Mouse (Mus musculus) stomach, postnatal 0 days (tissue): ENCODE results near the gene Bid. TPM values are rescaled to one million over a fixed set of nuclear protein-coding genes. Genes with fewer than 3 reads are reported as not detected.
"Not testable (repeated sequence)": the region's sequence is repeated elsewhere in the genome, so short reads cannot be mapped to it uniquely, and the experiment has no call there.

Experiments
- ATAC-seq: fragments of 200-750 bp; cut with Nextera tagmentation; 2 replicates; pipeline ENCODE4 v1.8.0; 2017; ENCODE audit not compliant: low FRiP score, low TSS enrichment
- DNase-seq: peaks from one replicate; pipeline ENCODE4 v3.0.0-alpha.2; 2016; ENCODE audit warnings: low spot score
- H3K27ac ChIP-seq: fragments of 300-500 bp; sonication (generic); replicated peaks from 2 replicates; pipeline ENCODE4 v1.5.1; 2014; ENCODE audit warnings: mild to moderate bottlenecking, control low read depth
- H3K27me3 ChIP-seq: fragments of 300-500 bp; sonication (generic); 2 replicates; pipeline ENCODE4 v1.6.1; 2014; ENCODE audit warnings: low read length; ENCODE audit not compliant: control insufficient read depth, insufficient read depth
- H3K36me3 ChIP-seq: fragments of 300-500 bp; sonication (generic); 2 replicates; pipeline ENCODE4 v1.6.1; 2014; ENCODE audit warnings: low read length, mixed read lengths; ENCODE audit not compliant: control insufficient read depth, insufficient read depth
- H3K4me1 ChIP-seq: fragments of 300-500 bp; sonication (generic); replicated peaks from 2 replicates; pipeline ENCODE4 v1.6.1; 2014; ENCODE audit warnings: antibody characterized with exemption; ENCODE audit not compliant: control insufficient read depth, insufficient read depth
- H3K4me2 ChIP-seq: fragments of 300-500 bp; sonication (generic); replicated peaks from 2 replicates; pipeline ENCODE4 v1.6.1; 2014; ENCODE audit warnings: low read depth, mild to moderate bottlenecking, control low read depth, moderate library complexity
- H3K4me3 ChIP-seq: fragments of 300-500 bp; sonication (generic); 2 replicates; pipeline ENCODE4 v1.5.1; 2014; ENCODE audit warnings: low read depth, low read length, control low read depth
- H3K9ac ChIP-seq: fragments of 300-500 bp; sonication (generic); 2 replicates; pipeline ENCODE4 v1.6.1; 2014; ENCODE audit warnings: mild to moderate bottlenecking, low read length, control low read depth, mixed read lengths
- H3K9me3 ChIP-seq: fragments of 300-500 bp; sonication (generic); 2 replicates; pipeline ENCODE4 v1.6.1; 2016; ENCODE audit warnings: low read length; ENCODE audit not compliant: control insufficient read depth
- CTCF ChIP-seq: IDR thresholded peaks from 2 replicates; pipeline ENCODE4 v1.5.1; 2016; ENCODE audit warnings: antibody characterized with exemption, low read depth, mild to moderate bottlenecking, moderate library complexity
- EP300 ChIP-seq: optimal IDR thresholded peaks from 2 replicates; pipeline ENCODE3; 2016; ENCODE audit warnings: antibody characterized with exemption
- WGBS: fragments of 180-500 bp; shearing (Covaris S2); extraction: QIAGEN DNeasy Blood & Tissue Kit; methylation state at CpG from one replicate; pipeline ENCODE4 v1.1.7; 2014; 5-methylcytosine and 5-hydroxymethylcytosine counted together
- polyA plus RNA-seq: library from polyadenylated mRNA; unstranded; fragments of >200 nt; fragmentation: Nextera tagmentation; extraction: Ambion mirVana; gene quantifications from 2 replicates; pipeline ENCODE4 v1.2.1, GENCODE M21; 2015

Bid gene
- polyA plus RNA-seq, 1 experiment from 2014 or later: 21.6 TPM

DNA sequence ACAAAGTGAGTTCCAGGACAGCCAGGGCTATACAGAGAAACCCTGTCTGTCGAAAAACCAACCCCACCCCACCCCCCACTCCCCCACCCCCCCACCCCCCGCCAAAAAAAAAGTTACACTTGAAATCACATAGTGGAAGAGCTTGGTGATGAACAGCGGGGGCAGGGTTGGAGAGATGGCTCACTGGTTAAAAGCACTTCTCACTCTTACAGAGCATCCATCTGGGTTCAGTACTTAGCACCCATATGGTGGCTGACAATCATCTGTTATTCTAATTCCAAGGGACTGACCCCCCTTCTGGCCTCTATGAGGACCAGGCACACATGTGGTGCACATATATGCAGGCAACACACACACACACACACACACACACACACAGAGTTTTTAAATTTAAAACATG is 1.3 kb upstream of the Bid start:
- TF ChIP-seq CTCF: no peak
- TF ChIP-seq EP300: no peak
- Histone ChIP-seq H3K4me2 (no peak overlapping the region), H3K36me3 (no peaks in the 10 kb centered on the region), H3K27ac (no peak overlapping the region), H3K4me1 (no peaks in the 10 kb centered on the region), H3K4me3 (no peak overlapping the region), H3K27me3 (no peaks in the 10 kb centered on the region), H3K9me3 (no peaks in the 10 kb centered on the region), H3K9ac (no peak overlapping the region)
- WGBS: 52% methylated on average over 3 of the region's 3 CpGs
- no peak for DNase-seq
- ATAC-seq: no peak

DNA sequence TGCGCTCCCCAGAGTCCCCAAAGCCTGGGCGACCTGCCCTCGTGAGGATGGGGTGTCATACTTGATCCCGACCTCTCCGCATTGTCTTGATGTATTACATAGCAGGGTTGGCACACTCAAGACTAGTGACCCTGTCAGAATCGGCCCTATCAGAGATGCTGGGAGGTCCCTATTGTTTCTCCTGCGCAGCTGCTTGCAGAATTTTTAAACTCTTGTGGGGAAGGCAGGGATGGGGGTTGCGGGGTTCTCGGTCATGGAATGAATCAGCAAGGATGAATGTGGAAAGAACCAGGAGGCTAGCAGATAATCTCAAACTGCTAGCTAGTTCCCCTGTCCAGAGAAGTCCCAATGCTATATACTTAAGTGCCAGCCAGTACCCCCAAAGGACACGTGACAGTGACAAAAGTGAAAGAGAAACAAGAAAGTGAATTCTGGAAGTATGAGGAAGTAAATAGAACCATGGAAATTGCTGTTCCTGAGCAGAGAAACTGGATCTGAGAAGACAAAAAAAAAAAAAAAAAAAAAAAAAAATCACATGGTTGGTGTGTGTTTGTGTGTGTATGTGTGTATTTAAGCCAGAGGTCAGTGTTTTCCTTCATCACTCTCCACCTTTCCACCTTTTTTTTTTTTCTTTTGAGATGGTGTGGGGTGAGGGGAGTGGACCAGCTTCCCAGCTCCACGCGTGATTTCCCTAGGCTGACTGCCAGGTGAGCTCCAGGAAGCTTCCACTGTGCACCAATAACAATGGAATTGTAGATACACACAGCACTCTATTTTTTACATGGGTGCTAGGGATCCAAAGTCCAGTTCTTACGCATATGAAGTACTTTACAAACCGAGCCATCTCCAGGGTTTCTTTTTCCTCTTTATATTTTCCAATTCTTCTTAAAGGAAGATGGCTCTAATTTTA is 574 bp upstream of the Bid start:
- H3K27ac ChIP-seq: 0 out of 2 replicates have a peak overlapping the region, but pooled peaks have one; percentile 35
- H3K4me3 ChIP-seq: peak overlapping the region; percentile 58
- not testable (repeated sequence) for H3K36me3 ChIP-seq, H3K9me3 ChIP-seq, H3K4me1 ChIP-seq, H3K27me3 ChIP-seq
- H3K4me2 ChIP-seq: peak overlapping the region; percentile 97
- 23% methylated on average over 9 of the region's 14 CpGs for WGBS
- peak overlapping the region; percentile 66; the same call in 1 of the 2 replicates for H3K9ac ChIP-seq
- DNase-seq (peak; percentile 53), ATAC-seq (peak; percentile 41)

- H3K9me3 ChIP-seq: no peaks in the 10 kb centered on the region
- H3K36me3 ChIP-seq: no peaks in the 10 kb centered on the region
- 35% methylated on average over 2 of the region's 2 CpGs for WGBS
- H3K4me3 ChIP-seq: 0 out of 2 replicates have a peak overlapping the region, but pooled peaks have one; percentile 58
- DNase-seq: no peak
- no peak for TF ChIP-seq CTCF
- no peak for TF ChIP-seq EP300
- peak overlapping the region; percentile 97; the same call in 1 of the 2 replicates for H3K4me2 ChIP-seq
- no peaks in the 10 kb centered on the region for H3K4me1 ChIP-seq
- H3K9ac ChIP-seq: no peak overlapping the region
- peak; percentile 2; the same call in 1 of the 2 replicates for ATAC-seq
- no peaks in the 10 kb centered on the region for H3K27me3 ChIP-seq
- 0 out of 2 replicates have a peak overlapping the region, but pooled peaks have one; percentile 4 for H3K27ac ChIP-seq
These were observed 1.0 kb downstream of the Bid start for GRCm38 (mm10) chr6:120915649-120915975.

DNA sequence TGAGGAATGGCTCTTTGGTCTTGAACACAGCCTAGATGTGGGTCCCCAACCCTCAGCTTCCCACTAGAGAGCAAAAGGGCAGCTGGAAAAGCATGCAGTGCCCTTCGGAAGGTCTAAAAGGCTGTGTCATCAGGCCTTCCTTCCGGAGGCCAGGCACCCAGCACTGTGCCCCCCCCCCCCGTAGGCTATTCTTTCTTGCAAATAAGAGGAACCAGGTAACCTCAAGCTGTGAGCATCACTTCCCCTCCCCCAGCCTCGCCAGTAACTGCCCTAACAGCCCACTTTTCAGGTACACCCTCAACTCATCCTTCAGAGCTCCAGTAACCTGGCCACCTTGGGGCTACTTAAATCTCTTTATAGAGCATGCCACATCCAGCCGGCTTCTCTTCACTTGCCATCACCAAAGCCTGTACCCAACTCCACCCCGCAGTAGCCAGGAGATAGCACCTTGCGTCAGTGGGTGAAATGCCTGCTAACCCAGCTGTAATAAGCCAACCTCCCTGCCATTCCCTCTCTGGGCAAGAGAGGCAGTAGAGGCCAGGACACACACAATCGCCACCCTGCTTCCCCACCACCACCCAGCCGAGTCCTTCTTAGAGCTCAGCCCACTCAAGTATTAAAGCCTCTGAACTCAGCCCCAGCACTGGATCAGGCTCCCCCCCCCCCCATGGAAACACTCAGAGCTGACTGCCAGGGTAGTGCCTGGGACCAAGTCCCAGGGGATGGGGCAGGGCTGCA is 1.6 kb downstream of the Bid start:
- H3K9me3 ChIP-seq: no peaks in the 10 kb centered on the region
- no peaks in the 10 kb centered on the region for H3K4me1 ChIP-seq
- DNase-seq (peak; percentile 62), ATAC-seq (peak; percentile 31)
- no peaks in the 10 kb centered on the region for H3K27me3 ChIP-seq
- H3K9ac ChIP-seq: no peak overlapping the region
- WGBS: 52% methylated on average over 9 of the region's 9 CpGs
- TF ChIP-seq CTCF (peak; percentile 59), EP300 (no peak)
- 0 out of 2 replicates have a peak overlapping the region, but pooled peaks have one; percentile 97 for H3K4me2 ChIP-seq
- H3K27ac ChIP-seq: 0 out of 2 replicates have a peak overlapping the region, but pooled peaks have one; percentile 4
- no peaks in the 10 kb centered on the region for H3K36me3 ChIP-seq
- H3K4me3 ChIP-seq: no peak overlapping the region

DNA sequence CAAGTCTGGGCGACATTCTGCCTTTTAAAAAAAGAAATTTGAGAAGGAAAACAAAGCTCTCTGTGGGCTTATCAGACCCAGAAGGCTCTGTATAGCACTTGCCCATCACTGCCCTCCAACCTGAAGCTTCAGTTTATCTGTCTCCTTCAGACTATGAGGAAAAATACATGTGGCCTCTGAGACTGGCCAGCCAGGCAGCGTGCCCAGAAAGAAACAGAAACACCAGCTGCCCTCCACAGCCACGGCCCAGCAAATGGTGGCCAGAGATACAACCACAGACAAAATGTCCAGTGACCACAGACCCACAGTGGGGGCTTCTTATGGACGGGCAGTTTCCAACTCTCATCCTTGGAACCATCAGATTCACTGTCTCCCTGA is 2.1 kb downstream of the Bid start:
- Histone ChIP-seq H3K27ac (no peak overlapping the region), H3K9me3 (no peaks in the 10 kb centered on the region), H3K4me2 (no peak overlapping the region), H3K27me3 (no peaks in the 10 kb centered on the region), H3K9ac (no peak overlapping the region), H3K36me3 (no peaks in the 10 kb centered on the region), H3K4me1 (no peaks in the 10 kb centered on the region), H3K4me3 (no peak overlapping the region)
- no peak for TF ChIP-seq EP300
- no peak for TF ChIP-seq CTCF
- no peak for DNase-seq
- no peak for ATAC-seq
- WGBS: 78% methylated on average over 4 of the region's 4 CpGs

GRCm38 (mm10) chr6:120913783-120914182 is 2.9 kb downstream of the Bid start:
- H3K9me3 ChIP-seq: no peaks in the 10 kb centered on the region
- 82% methylated on average over 8 of the region's 8 CpGs for WGBS
- TF ChIP-seq EP300 (no peak), CTCF (no peak)
- no peak for DNase-seq
- no peak for ATAC-seq
- no peaks in the 10 kb centered on the region for H3K4me1 ChIP-seq
- H3K36me3 ChIP-seq: no peaks in the 10 kb centered on the region
- H3K27ac ChIP-seq: no peak overlapping the region
- no peak overlapping the region for H3K4me2 ChIP-seq
- H3K27me3 ChIP-seq: no peaks in the 10 kb centered on the region
- H3K9ac ChIP-seq: no peak overlapping the region
- no peak overlapping the region for H3K4me3 ChIP-seq
